Mouse (Mus musculus) neural tube, embryonic 11.5 days (tissue): Measurements from ENCODE around the gene Chchd3. TPM values are rescaled to one million over a fixed set of nuclear protein-coding genes. Genes with fewer than 3 reads are reported as not detected.

Source experiments
- ATAC-seq: fragments of 200-750 bp; cut with Nextera tagmentation; 2 replicates; pipeline ENCODE4 v1.8.0; 2017; ENCODE audit warnings: moderate number of reproducible peaks, mild to moderate bottlenecking, moderate TSS enrichment, moderate library complexity; ENCODE audit not compliant: insufficient read depth, low FRiP score, low TSS enrichment
- DNase-seq: peaks from one replicate; pipeline ENCODE4 v3.0.0-alpha.2; 2015; ENCODE audit warnings: low spot score
- H3K27ac ChIP-seq: fragments of 300-500 bp; sonication (generic); 2 replicates; pipeline ENCODE4 v1.5.1; 2014; ENCODE audit warnings: low read depth, mild to moderate bottlenecking, low read length
- H3K27me3 ChIP-seq: fragments of 300-500 bp; sonication (generic); 2 replicates; pipeline ENCODE4 v1.6.1; 2014; ENCODE audit warnings: mild to moderate bottlenecking, low read length, mixed read lengths; ENCODE audit not compliant: control insufficient read depth, insufficient read depth
- H3K36me3 ChIP-seq: fragments of 300-500 bp; sonication (generic); 2 replicates; pipeline ENCODE4 v1.6.1; 2014; ENCODE audit warnings: mild to moderate bottlenecking, low read length, moderate library complexity, mixed read lengths; ENCODE audit not compliant: control insufficient read depth, insufficient read depth
- H3K4me1 ChIP-seq: fragments of 300-500 bp; sonication (generic); 2 replicates; pipeline ENCODE4 v1.6.1; 2014; ENCODE audit warnings: low read length, mixed read lengths; ENCODE audit not compliant: control insufficient read depth, insufficient read depth
- H3K4me2 ChIP-seq: fragments of 300-500 bp; sonication (generic); 2 replicates; pipeline ENCODE4 v1.6.1; 2014; ENCODE audit warnings: low read depth, mild to moderate bottlenecking, moderate library complexity
- H3K4me3 ChIP-seq: fragments of 300-500 bp; sonication (generic); 2 replicates; pipeline ENCODE4 v1.5.1; 2014; ENCODE audit warnings: low read depth, low read length
- H3K9ac ChIP-seq: fragments of 300-500 bp; sonication (generic); 2 replicates; pipeline ENCODE4 v1.6.1; 2014; ENCODE audit warnings: mild to moderate bottlenecking, low read length
- H3K9me3 ChIP-seq: fragments of 300-500 bp; sonication (generic); 2 replicates; pipeline ENCODE4 v1.6.1; 2016; ENCODE audit warnings: low read length; ENCODE audit not compliant: control insufficient read depth
- WGBS: fragments of 180-500 bp; shearing (Covaris S2); extraction: QIAGEN DNeasy Blood & Tissue Kit; methylation state at CpG from one replicate; pipeline ENCODE4 v1.1.7; 2014; 5-methylcytosine and 5-hydroxymethylcytosine counted together
- polyA plus RNA-seq: library from polyadenylated mRNA; unstranded; fragments of >200 nt; fragmentation: Nextera tagmentation; extraction: Ambion mirVana; gene quantifications from 2 replicates; pipeline ENCODE4 v1.2.1, GENCODE M21; 2014

The Chchd3 gene
- polyA plus RNA-seq, 1 experiment from 2014 or later: 126 TPM

DNA sequence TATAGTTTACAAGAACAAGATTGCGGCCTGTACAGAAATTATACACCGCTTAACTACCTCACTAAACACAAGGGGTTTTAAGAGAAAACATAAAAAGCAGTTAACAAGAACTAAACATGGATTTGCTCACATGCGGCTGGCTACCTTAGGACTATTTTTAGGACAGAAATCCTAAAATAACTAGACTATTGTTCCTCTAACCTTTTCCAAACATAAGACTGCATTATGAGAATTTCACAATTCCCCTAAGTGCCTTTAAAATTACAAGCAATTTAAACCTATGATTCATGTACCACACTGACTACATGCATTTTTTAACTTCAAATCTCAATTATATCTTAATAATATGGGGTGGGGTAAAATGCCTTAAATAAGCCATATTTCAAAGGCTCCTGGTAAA, 123.3 kb downstream of the Chchd3 start:
- no peak overlapping the region for H3K9ac ChIP-seq
- H3K4me1 ChIP-seq: no peaks in the 10 kb centered on the region
- ATAC-seq: no peak
- H3K4me2 ChIP-seq: no peak overlapping the region
- H3K27me3 ChIP-seq: no peaks in the 10 kb centered on the region
- H3K36me3 ChIP-seq: no peaks in the 10 kb centered on the region
- no peak for DNase-seq
- H3K9me3 ChIP-seq: no peaks in the 10 kb centered on the region
- H3K4me3 ChIP-seq: no peak overlapping the region
- 36% methylated on average over 3 of the region's 3 CpGs for WGBS
- H3K27ac ChIP-seq: no peak overlapping the region

- Histone ChIP-seq H3K27me3 (no peaks in the 10 kb centered on the region), H3K4me3 (no peak overlapping the region), H3K9me3 (no peaks in the 10 kb centered on the region), H3K9ac (no peak overlapping the region), H3K36me3 (no peaks in the 10 kb centered on the region), H3K4me1 (no peaks in the 10 kb centered on the region), H3K27ac (no peak overlapping the region), H3K4me2 (no peak overlapping the region)
- no peak for DNase-seq
- WGBS: 32% methylated on average over 2 of the region's 2 CpGs
- ATAC-seq: no peak
Observed at GRCm38 (mm10) chr6:32936365-32936764, 123.7 kb downstream of the Chchd3 start.

DNA sequence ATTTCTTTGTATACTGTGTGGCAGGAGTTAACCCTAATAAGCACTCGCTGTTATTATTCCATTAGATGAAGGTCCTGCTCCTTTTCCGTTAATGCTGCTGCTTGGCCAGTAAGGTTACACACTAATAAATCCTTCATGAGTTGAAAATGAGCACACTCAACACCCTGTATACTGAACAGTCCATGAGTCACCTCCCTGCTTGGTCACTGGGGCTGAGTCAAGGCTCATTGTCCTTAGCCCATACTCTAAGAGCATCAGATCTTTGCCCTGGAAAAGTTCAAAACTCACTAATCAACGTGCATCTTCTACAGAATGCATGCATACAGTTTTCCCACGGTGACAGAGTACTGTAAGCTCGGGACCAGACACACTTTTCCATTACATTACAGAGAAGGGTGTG, 124.5 kb downstream of the Chchd3 start:
- Histone ChIP-seq H3K9me3 (no peaks in the 10 kb centered on the region), H3K27me3 (no peaks in the 10 kb centered on the region), H3K36me3 (no peaks in the 10 kb centered on the region), H3K4me1 (0 out of 2 replicates have a peak, but pooled peaks cover 2% of the 10 kb centered on the region), H3K4me3 (no peak overlapping the region), H3K27ac (no peak overlapping the region), H3K4me2 (no peak overlapping the region), H3K9ac (no peak overlapping the region)
- no peak for ATAC-seq
- 82% methylated on average over 5 of the region's 5 CpGs for WGBS
- no peak for DNase-seq

- Histone ChIP-seq H3K27me3 (no peaks in the 10 kb centered on the region), H3K36me3 (no peaks in the 10 kb centered on the region), H3K4me1 (0 out of 2 replicates have a peak, but pooled peaks cover 2% of the 10 kb centered on the region), H3K9ac (no peak overlapping the region), H3K4me2 (no peak overlapping the region), H3K9me3 (no peaks in the 10 kb centered on the region), H3K4me3 (no peak overlapping the region), H3K27ac (no peak overlapping the region)
- ATAC-seq (no peak), DNase-seq (no peak)
- WGBS: 27% methylated on average over 11 of the region's 11 CpGs
Observed at GRCm38 (mm10) chr6:32931106-32931770, 128.8 kb downstream of the Chchd3 start.

DNA sequence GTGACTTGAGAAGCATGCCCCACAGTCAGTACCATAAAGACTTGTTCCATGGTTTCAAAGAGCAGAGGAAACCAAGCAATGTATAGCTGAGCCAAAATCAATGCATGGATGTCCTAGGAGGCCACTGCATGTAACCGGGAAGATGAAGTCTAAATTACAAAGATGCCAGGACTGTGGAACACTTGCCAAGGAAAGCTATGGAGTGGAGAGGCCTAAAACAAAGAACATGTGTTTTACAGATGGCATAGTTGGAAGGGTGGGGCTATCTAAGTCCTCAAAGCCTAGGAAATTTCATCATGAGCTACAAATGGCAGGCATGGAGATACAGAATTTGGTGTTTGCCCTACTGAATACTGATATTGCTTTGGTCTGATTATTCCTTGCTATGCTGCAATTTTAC, 137.7 kb downstream of the Chchd3 start:
- ATAC-seq: no peak
- whole genome bisulfite sequencing: 79% methylated on average over 1 of the region's 1 CpGs
- H3K9me3 ChIP-seq: no peaks in the 10 kb centered on the region
- no peaks in the 10 kb centered on the region for H3K36me3 ChIP-seq
- H3K27me3 ChIP-seq: no peaks in the 10 kb centered on the region
- no peaks in the 10 kb centered on the region for H3K4me1 ChIP-seq
- no peak overlapping the region for H3K4me2 ChIP-seq
- H3K9ac ChIP-seq: no peak overlapping the region
- H3K4me3 ChIP-seq: no peak overlapping the region
- no peak for DNase-seq
- H3K27ac ChIP-seq: no peak overlapping the region

- H3K9ac ChIP-seq: no peak overlapping the region
- ATAC-seq: no peak
- H3K4me3 ChIP-seq: no peak overlapping the region
- H3K9me3 ChIP-seq: no peaks in the 10 kb centered on the region
- no peaks in the 10 kb centered on the region for H3K27me3 ChIP-seq
- H3K4me1 ChIP-seq: no peaks in the 10 kb centered on the region
- no peak overlapping the region for H3K4me2 ChIP-seq
- DNase-seq: no peak
- H3K27ac ChIP-seq: no peak overlapping the region
- H3K36me3 ChIP-seq: no peaks in the 10 kb centered on the region
- 84% methylated on average over 2 of the region's 2 CpGs for WGBS
Observed at GRCm38 (mm10) chr6:32920091-32920490, 140.0 kb downstream of the Chchd3 start.

- WGBS: 87% methylated on average over 2 of the region's 2 CpGs
- Histone ChIP-seq H3K27ac (no peak overlapping the region), H3K27me3 (no peaks in the 10 kb centered on the region)
Observed at GRCm38 (mm10) chr6:32910692-32911091, 149.4 kb downstream of the Chchd3 start.

DNA sequence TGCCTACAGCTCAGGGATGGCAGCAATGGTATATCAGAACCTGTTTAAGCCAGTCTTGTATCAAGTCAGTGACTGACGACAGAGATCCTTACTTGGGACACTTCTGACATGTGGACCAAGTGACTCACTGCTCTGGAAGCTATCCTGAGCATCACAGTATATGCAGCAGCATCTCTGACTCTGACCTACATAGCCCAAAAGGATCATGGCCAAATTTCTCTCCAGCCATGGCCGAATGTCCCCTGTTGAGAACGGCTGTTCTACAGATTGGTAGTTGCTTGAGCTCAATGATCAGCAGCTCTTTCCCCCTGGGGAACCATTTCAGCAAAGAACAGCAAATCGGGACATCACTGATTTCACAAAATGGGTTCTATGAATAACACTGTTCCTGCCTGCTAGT, 161.0 kb downstream of the Chchd3 start:
- Histone ChIP-seq H3K4me3 (no peak overlapping the region), H3K36me3 (no peaks in the 10 kb centered on the region), H3K9me3 (no peaks in the 10 kb centered on the region), H3K9ac (no peak overlapping the region), H3K27me3 (no peaks in the 10 kb centered on the region), H3K4me2 (no peak overlapping the region), H3K27ac (no peak overlapping the region), H3K4me1 (no peaks in the 10 kb centered on the region)
- DNase-seq: no peak
- no peak for ATAC-seq
- WGBS: 89% methylated on average over 4 of the region's 4 CpGs

More at GRCm38 (mm10) chr6:32910692-32911091, 149.4 kb downstream of the Chchd3 start:
- no peaks in the 10 kb centered on the region for H3K36me3 ChIP-seq
- no peaks in the 10 kb centered on the region for H3K4me1 ChIP-seq
- ATAC-seq (no peak), DNase-seq (no peak)
- no peak overlapping the region for H3K4me2 ChIP-seq
- H3K9me3 ChIP-seq: no peaks in the 10 kb centered on the region
- H3K4me3 ChIP-seq: no peak overlapping the region
- H3K9ac ChIP-seq: no peak overlapping the region

DNA sequence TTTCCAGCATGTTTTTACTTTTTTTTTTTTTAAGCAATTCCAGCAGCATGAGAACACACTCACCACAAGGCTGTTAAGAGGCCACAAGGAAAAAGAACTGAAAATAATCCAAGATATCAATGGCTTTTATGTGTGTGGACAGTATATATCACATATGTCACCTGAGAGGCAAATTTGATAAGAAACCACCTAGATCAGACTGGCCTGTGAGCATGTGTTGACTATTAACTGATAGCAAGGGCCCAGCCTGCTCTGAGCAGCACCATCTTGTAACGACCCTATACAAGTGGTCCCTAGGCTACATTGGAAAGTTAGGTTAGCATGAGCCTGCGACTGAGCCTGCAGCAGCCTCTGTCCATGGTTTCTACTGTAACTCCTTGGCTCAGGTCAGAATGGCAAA, 166.0 kb downstream of the Chchd3 start:
- ATAC-seq (no peak), DNase-seq (no peak)
- H3K27ac ChIP-seq: no peak overlapping the region
- 79% methylated on average over 2 of the region's 2 CpGs for WGBS
- H3K4me3 ChIP-seq: no peak overlapping the region
- no peaks in the 10 kb centered on the region for H3K36me3 ChIP-seq
- H3K9me3 ChIP-seq: no peaks in the 10 kb centered on the region
- no peaks in the 10 kb centered on the region for H3K27me3 ChIP-seq
- H3K4me2 ChIP-seq: no peak overlapping the region
- H3K4me1 ChIP-seq: no peaks in the 10 kb centered on the region
- H3K9ac ChIP-seq: no peak overlapping the region
